Mouse (Mus musculus) heart, embryonic 13.5 days (tissue): ENCODE data around the gene Gas8. TPM values are rescaled to one million over a fixed set of nuclear protein-coding genes. Genes with fewer than 3 reads are reported as not detected.
"Not testable (repeated sequence)": the region's sequence is repeated elsewhere in the genome, so short reads cannot be mapped to it uniquely, and the experiment has no call there.

ENCODE experiments used
- ATAC-seq: fragments of 200-750 bp; cut with Nextera tagmentation; 2 replicates; pipeline ENCODE4 v1.8.0; 2017; ENCODE audit warnings: moderate TSS enrichment; ENCODE audit not compliant: insufficient number of reproducible peaks, low FRiP score, low TSS enrichment; ENCODE audit errors: extremely low read depth
- H3K27ac ChIP-seq: fragments of 300-500 bp; sonication (generic); replicated peaks from 2 replicates; pipeline ENCODE4 v1.5.1; 2015; ENCODE audit warnings: moderate library complexity, mild to moderate bottlenecking, inconsistent platforms
- H3K27me3 ChIP-seq: fragments of 300-500 bp; sonication (generic); replicated peaks from 2 replicates; pipeline ENCODE4 v1.6.1; 2015; ENCODE audit warnings: mild to moderate bottlenecking, inconsistent platforms
- H3K36me3 ChIP-seq: fragments of 300-500 bp; sonication (generic); 2 replicates; pipeline ENCODE4 v1.6.1; 2015; ENCODE audit warnings: mild to moderate bottlenecking, inconsistent platforms
- H3K4me1 ChIP-seq: fragments of 300-500 bp; sonication (generic); 2 replicates; pipeline ENCODE4 v1.6.1; 2015; ENCODE audit warnings: inconsistent platforms
- H3K4me2 ChIP-seq: fragments of 300-500 bp; sonication (generic); 2 replicates; pipeline ENCODE4 v1.6.1; 2015; ENCODE audit warnings: inconsistent platforms, mild to moderate bottlenecking, moderate library complexity
- H3K4me3 ChIP-seq: fragments of 300-500 bp; sonication (generic); 2 replicates; pipeline ENCODE4 v1.5.1; 2015; ENCODE audit warnings: moderate library complexity, mild to moderate bottlenecking, inconsistent platforms
- H3K9ac ChIP-seq: fragments of 300-500 bp; sonication (generic); 2 replicates; pipeline ENCODE4 v1.6.1; 2015; ENCODE audit warnings: inconsistent platforms, mild to moderate bottlenecking, moderate library complexity
- H3K9me3 ChIP-seq: fragments of 300-500 bp; sonication (generic); 2 replicates; pipeline ENCODE4 v1.6.1; 2016; ENCODE audit warnings: inconsistent platforms
- WGBS: fragments of 180-500 bp; shearing (Covaris S2); methylation state at CpG from one replicate; pipeline ENCODE4 v1.1.7; 2015; ENCODE audit warnings: mixed read lengths; 5-methylcytosine and 5-hydroxymethylcytosine counted together
- polyA plus RNA-seq: library from polyadenylated mRNA; unstranded; fragments of >200 nt; fragmentation: Nextera tagmentation; extraction: Ambion mirVana; gene quantifications from 2 replicates; pipeline ENCODE4 v1.2.1, GENCODE M21; 2015

Gene Gas8
- polyA plus RNA-seq = 13.5 and 14.7 TPM in 2 replicates

GRCm38 (mm10) chr8:123518667-123519066 lies at the start of gene Gas8:
TSS of gene Gas8 (plus strand) at chr8:123518834.
- H3K27me3 ChIP-seq = peaks cover 42% of the 10 kb centered on the region
- peak within 1 kb of the TSS; percentile 82 for H3K9ac ChIP-seq
- peak; percentile 81 for ATAC-seq
- H3K27ac ChIP-seq = no peak within 1 kb of the TSS
- H3K4me1 ChIP-seq = peaks cover 28% of the 10 kb centered on the region
- H3K36me3 ChIP-seq = peaks cover 33% of the 10 kb centered on the region
- peak within 1 kb of the TSS; percentile 75 for H3K4me3 ChIP-seq
- H3K9me3 ChIP-seq = no peaks in the 10 kb centered on the region
- peak within 1 kb of the TSS; percentile 83 for H3K4me2 ChIP-seq
- under 1% methylated on average over 20 of the region's 20 CpGs for WGBS

- H3K36me3 ChIP-seq, H3K4me2 ChIP-seq, ATAC-seq, H3K9ac ChIP-seq, H3K9me3 ChIP-seq, H3K4me1 ChIP-seq, H3K4me3 ChIP-seq, H3K27ac ChIP-seq: not testable (repeated sequence)
- 66% methylated on average over 6 of the region's 6 CpGs for WGBS
- H3K27me3 ChIP-seq = peaks cover 13% of the 10 kb centered on the region
Measured at GRCm38 (mm10) chr8:123472991-123473390, 45.6 kb upstream of the Gas8 start.

GRCm38 (mm10) chr8:123474549-123474948 lies 44.1 kb upstream of the Gas8 start:
- not testable (repeated sequence) for H3K4me2 ChIP-seq, H3K27ac ChIP-seq, ATAC-seq, H3K9me3 ChIP-seq, H3K36me3 ChIP-seq, H3K4me3 ChIP-seq
- H3K9ac ChIP-seq = 0 out of 2 replicates have a peak overlapping the region, but pooled peaks have one; percentile 33
- H3K27me3 ChIP-seq = peaks cover 13% of the 10 kb centered on the region
- peaks cover 18% of the 10 kb centered on the region for H3K4me1 ChIP-seq
- 55% methylated on average over 5 of the region's 5 CpGs for WGBS

- ATAC-seq = no peak
- peaks cover 18% of the 10 kb centered on the region for H3K4me1 ChIP-seq
- WGBS = 7% methylated on average over 34 of the region's 34 CpGs
- H3K4me2 ChIP-seq = peak overlapping the region; percentile 84
- H3K9ac ChIP-seq = peak overlapping the region; percentile 85
- H3K4me3 ChIP-seq = peak overlapping the region; percentile 79
- H3K27me3 ChIP-seq = no peaks in the 10 kb centered on the region
- H3K36me3 ChIP-seq = peaks cover 21% of the 10 kb centered on the region
- peak overlapping the region; percentile 95 for H3K27ac ChIP-seq
- H3K9me3 ChIP-seq = no peaks in the 10 kb centered on the region
Measured at GRCm38 (mm10) chr8:123476911-123477736, 41.5 kb upstream of the Gas8 start.

- H3K4me1 ChIP-seq = peaks cover 18% of the 10 kb centered on the region
- WGBS = under 1% methylated on average over 58 of the region's 58 CpGs
- H3K9ac ChIP-seq = peak within 1 kb of the TSS; percentile 85
- H3K9me3 ChIP-seq = no peaks in the 10 kb centered on the region
- H3K27ac ChIP-seq = peak within 1 kb of the TSS; percentile 95
- peaks cover 27% of the 10 kb centered on the region for H3K36me3 ChIP-seq
- peak; percentile 86 for ATAC-seq
- H3K27me3 ChIP-seq = no peaks in the 10 kb centered on the region
- peak within 1 kb of the TSS; percentile 84 for H3K4me2 ChIP-seq
- H3K4me3 ChIP-seq = peak within 1 kb of the TSS; percentile 79
Measured at GRCm38 (mm10) chr8:123477737-123478258, 40.8 kb upstream of the Gas8 start, which contains the start of gene Afg3l1. TSS of gene Afg3l1 (plus strand) at chr8:123477903.

- WGBS = 34% methylated on average over 16 of the region's 16 CpGs
- Histone ChIP-seq H3K4me1 (peaks cover 18% of the 10 kb centered on the region), H3K36me3 (peaks cover 34% of the 10 kb centered on the region), H3K27me3 (no peaks in the 10 kb centered on the region), H3K4me2 (peak overlapping the region; percentile 84), H3K9me3 (no peaks in the 10 kb centered on the region), H3K4me3 (peak overlapping the region; percentile 79), H3K9ac (peak overlapping the region; percentile 85), H3K27ac (peak overlapping the region; percentile 95)
- ATAC-seq = no peak
Measured at GRCm38 (mm10) chr8:123478456-123479218, 40.0 kb upstream of the Gas8 start.

GRCm38 (mm10) chr8:123482627-123483026 lies 36.0 kb upstream of the Gas8 start:
- WGBS = 83% methylated on average over 7 of the region's 7 CpGs
- H3K9ac ChIP-seq = no peak overlapping the region
- peaks cover 72% of the 10 kb centered on the region for H3K36me3 ChIP-seq

GRCm38 (mm10) chr8:123491280-123492075 lies 27.2 kb upstream of the Gas8 start:
- peaks cover 98% of the 10 kb centered on the region for H3K36me3 ChIP-seq
- no peak for ATAC-seq
- H3K27ac ChIP-seq = no peak overlapping the region
- H3K4me2 ChIP-seq = no peak overlapping the region
- H3K27me3 ChIP-seq = no peaks in the 10 kb centered on the region
- WGBS = 89% methylated on average over 15 of the region's 15 CpGs
- H3K4me1 ChIP-seq = no peaks in the 10 kb centered on the region
- no peak overlapping the region for H3K9ac ChIP-seq
- no peak overlapping the region for H3K4me3 ChIP-seq
- H3K9me3 ChIP-seq = no peaks in the 10 kb centered on the region

More at GRCm38 (mm10) chr8:123482627-123483026, 36.0 kb upstream of the Gas8 start:
- ATAC-seq = no peak
- H3K4me2 ChIP-seq = no peak overlapping the region
- H3K4me3 ChIP-seq = no peak overlapping the region
- H3K9me3 ChIP-seq = no peaks in the 10 kb centered on the region
- peaks cover 12% of the 10 kb centered on the region for H3K4me1 ChIP-seq
- H3K27ac ChIP-seq = no peak overlapping the region
- H3K27me3 ChIP-seq = no peaks in the 10 kb centered on the region

GRCm38 (mm10) chr8:123492898-123493297 lies 25.7 kb upstream of the Gas8 start:
- Histone ChIP-seq H3K9ac (no peak overlapping the region), H3K4me1 (no peaks in the 10 kb centered on the region), H3K27me3 (no peaks in the 10 kb centered on the region), H3K9me3 (no peaks in the 10 kb centered on the region), H3K36me3 (peaks cover 98% of the 10 kb centered on the region), H3K27ac (no peak overlapping the region), H3K4me2 (no peak overlapping the region), H3K4me3 (no peak overlapping the region)
- WGBS = 93% methylated on average over 9 of the region's 9 CpGs
- no peak for ATAC-seq

- ATAC-seq = no peak
- no peaks in the 10 kb centered on the region for H3K4me1 ChIP-seq
- no peak overlapping the region for H3K9ac ChIP-seq
- H3K9me3 ChIP-seq = no peaks in the 10 kb centered on the region
- H3K27me3 ChIP-seq = no peaks in the 10 kb centered on the region
- no peak overlapping the region for H3K4me2 ChIP-seq
- 86% methylated on average over 4 of the region's 4 CpGs for WGBS
- peaks cover 96% of the 10 kb centered on the region for H3K36me3 ChIP-seq
- H3K27ac ChIP-seq = no peak overlapping the region
- no peak overlapping the region for H3K4me3 ChIP-seq
Measured at GRCm38 (mm10) chr8:123497699-123498098, 20.9 kb upstream of the Gas8 start.
